Mouse (Mus musculus) erythroblast, embryonic 14.5 days (primary cell): ENCODE measurements around the gene Adpgk. TPM values are rescaled to one million over a fixed set of nuclear protein-coding genes. Genes with fewer than 3 reads are reported as not detected.

Experiments used
- H3K27me3 ChIP-seq: 2 replicates; pipeline ENCODE4 v1.6.1; 2012; ENCODE audit warnings: inconsistent platforms; ENCODE audit not compliant: control insufficient read depth
- H3K36me3 ChIP-seq: 2 replicates; pipeline ENCODE4 v1.6.1; 2012; ENCODE audit warnings: mild to moderate bottlenecking, inconsistent platforms; ENCODE audit not compliant: control insufficient read depth
- H3K4me1 ChIP-seq: 2 replicates; pipeline ENCODE4 v1.6.1; 2012; ENCODE audit warnings: inconsistent platforms; ENCODE audit not compliant: control insufficient read depth
- H3K4me3 ChIP-seq: replicated peaks from 2 replicates; pipeline ENCODE3; 2012; ENCODE audit warnings: moderate library complexity, mild to moderate bottlenecking, inconsistent platforms
- H3K9me3 ChIP-seq: 2 replicates; pipeline ENCODE4 v1.6.1; 2012; ENCODE audit warnings: low read length, inconsistent platforms, mixed read lengths; ENCODE audit not compliant: control insufficient read depth
- GATA1 ChIP-seq: IDR thresholded peaks from 2 replicates; pipeline ENCODE4 v1.6.1; 2012; ENCODE audit warnings: low read length, inconsistent platforms, mixed read lengths
- TAL1 ChIP-seq: IDR thresholded peaks from 3 replicates; pipeline ENCODE4 v1.6.1; 2012; ENCODE audit warnings: low read length, inconsistent platforms, mixed read lengths
- polyA plus RNA-seq: library from polyadenylated mRNA; stranded (reverse); fragments of >175 nt; gene quantifications from 2 replicates; pipeline ENCODE4 v1.2.3, GENCODE M21; 2012

Adpgk gene
- polyA plus RNA-seq, 1 experiment: 0.26 TPM

DNA sequence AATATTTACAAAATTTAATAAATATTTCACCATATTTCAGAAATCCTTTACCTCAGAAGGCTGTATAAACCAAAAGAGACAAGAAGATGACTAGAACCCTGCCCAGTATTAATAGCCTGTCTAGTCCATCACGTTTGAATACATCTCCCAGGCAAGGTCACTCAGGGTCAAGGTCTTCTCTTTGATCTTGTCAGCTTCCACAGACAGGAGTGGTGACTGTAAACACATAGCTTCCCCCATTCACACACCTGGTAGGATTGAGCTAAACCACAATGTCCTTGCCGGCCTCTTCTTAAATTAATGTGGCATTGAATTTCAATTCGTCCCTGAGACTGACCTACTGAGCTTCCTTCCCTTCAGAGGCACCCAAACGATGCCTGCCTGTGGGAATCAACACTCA is 20.3 kb upstream of the Adpgk start:
- no peaks in the 10 kb centered on the region for H3K9me3 ChIP-seq
- no peak for TF ChIP-seq GATA1
- TF ChIP-seq TAL1: no peak
- H3K27me3 ChIP-seq: no peaks in the 10 kb centered on the region; the same call in 1 of the 2 replicates
- H3K36me3 ChIP-seq: no peaks in the 10 kb centered on the region
- H3K4me3 ChIP-seq: no peak overlapping the region
- peaks cover 29% of the 10 kb centered on the region for H3K4me1 ChIP-seq

DNA sequence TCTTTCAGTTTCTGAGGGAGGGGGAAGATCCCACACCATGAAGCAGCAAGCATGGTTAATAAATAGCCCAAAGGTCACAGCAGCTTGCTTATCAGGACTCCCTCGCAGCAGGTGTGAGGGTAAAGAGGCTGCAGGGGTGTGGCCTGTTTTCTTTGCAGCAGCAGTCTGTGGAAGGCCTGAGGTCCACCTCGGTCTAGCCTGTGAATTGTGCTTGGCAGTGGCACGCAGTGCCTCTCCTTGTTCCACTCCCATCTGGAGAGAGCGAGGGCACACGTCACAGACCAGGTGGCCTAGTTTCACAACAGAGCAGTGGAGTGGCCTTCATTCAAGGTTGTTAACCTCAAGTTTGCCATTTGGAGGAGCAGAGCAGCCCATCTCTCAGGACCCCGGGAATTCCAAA is 19.6 kb upstream of the Adpgk start:
- H3K9me3 ChIP-seq: no peaks in the 10 kb centered on the region
- no peaks in the 10 kb centered on the region for H3K36me3 ChIP-seq
- H3K4me3 ChIP-seq: no peak overlapping the region
- peaks cover 29% of the 10 kb centered on the region for H3K4me1 ChIP-seq
- H3K27me3 ChIP-seq: no peaks in the 10 kb centered on the region; the same call in 1 of the 2 replicates
- peak; percentile 73 for TF ChIP-seq TAL1
- TF ChIP-seq GATA1: peak; percentile 59

DNA sequence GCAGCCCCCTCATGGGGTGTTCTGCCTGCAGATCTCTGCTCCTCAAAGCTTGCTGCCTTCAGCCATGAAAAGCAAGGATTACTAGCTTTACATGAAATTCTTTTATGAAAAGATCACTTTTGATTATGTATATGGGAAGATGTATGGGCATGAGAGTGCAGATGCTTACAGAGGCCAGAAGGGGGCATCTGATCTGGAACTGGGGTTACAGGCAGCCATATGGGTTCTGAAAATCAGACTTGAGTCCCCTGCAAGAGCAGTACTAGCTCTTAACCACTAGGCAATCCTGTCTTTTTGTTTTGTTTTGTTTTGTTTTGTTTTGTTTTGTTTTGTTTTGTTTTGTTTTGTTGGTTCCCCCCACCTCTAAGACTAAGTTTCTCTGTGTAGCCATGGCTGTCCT is 18.2 kb upstream of the Adpgk start:
- TF ChIP-seq GATA1 (no peak), TAL1 (no peak)
- Histone ChIP-seq H3K36me3 (no peaks in the 10 kb centered on the region), H3K4me1 (peaks cover 29% of the 10 kb centered on the region), H3K27me3 (no peaks in the 10 kb centered on the region; the same call in 1 of the 2 replicates), H3K9me3 (no peaks in the 10 kb centered on the region), H3K4me3 (no peak overlapping the region)

DNA sequence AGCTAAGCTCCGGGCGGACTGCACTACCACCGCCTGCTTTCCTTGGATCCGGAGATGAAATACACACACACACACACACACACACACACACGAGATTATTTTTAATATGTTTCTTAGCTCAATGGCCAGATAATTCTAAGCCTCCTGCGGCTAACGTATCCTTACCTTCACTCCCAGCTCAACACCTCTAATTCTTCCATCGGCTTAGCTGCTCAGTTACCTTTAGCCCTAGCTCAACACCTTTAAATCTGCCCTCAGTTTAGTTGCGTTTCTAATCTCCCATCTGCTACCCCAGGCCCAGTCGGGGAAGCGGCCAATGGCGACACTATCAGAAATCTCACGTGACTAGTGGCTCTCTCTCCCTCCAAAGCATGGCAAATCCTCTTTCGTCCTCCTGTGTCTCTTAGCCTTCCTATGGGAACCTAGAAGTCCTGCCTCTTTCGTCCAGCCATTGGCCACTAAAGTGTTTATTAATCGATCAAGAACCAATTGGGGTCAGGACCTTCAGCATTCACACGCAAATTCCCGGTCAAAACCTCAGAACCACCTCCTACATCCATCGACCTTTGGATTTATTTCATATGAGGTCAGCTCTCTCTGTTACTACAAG is 16.4 kb upstream of the Adpgk start:
- Histone ChIP-seq H3K9me3 (no peaks in the 10 kb centered on the region), H3K36me3 (no peaks in the 10 kb centered on the region), H3K4me3 (no peak overlapping the region), H3K27me3 (no peaks in the 10 kb centered on the region), H3K4me1 (peaks cover 24% of the 10 kb centered on the region)
- TF ChIP-seq TAL1: no peak
- no peak for TF ChIP-seq GATA1

DNA sequence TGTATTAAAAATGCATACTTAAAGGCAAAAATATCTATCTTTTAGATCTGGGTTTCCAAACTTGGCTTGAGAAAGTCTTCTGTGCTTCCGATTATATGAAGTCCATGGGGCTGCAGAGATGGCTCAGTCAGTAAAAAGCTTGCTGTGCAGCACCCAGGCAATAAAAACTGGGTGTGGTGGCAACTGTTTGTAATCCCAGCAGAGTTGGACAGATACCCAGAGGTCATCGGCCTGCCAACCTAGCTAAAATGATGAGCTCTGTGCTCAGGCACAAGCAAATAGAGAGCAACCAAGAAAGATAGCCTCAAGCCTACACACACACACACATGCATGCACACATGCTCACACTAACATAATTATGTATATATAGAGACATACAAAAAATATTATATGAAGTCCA is 13.2 kb upstream of the Adpgk start:
- H3K9me3 ChIP-seq: no peaks in the 10 kb centered on the region
- H3K36me3 ChIP-seq: no peaks in the 10 kb centered on the region
- no peak overlapping the region for H3K4me3 ChIP-seq
- peaks cover 3% of the 10 kb centered on the region for H3K27me3 ChIP-seq
- no peak for TF ChIP-seq GATA1
- TF ChIP-seq TAL1: no peak
- peaks cover 4% of the 10 kb centered on the region; the same call in 1 of the 2 replicates for H3K4me1 ChIP-seq

DNA sequence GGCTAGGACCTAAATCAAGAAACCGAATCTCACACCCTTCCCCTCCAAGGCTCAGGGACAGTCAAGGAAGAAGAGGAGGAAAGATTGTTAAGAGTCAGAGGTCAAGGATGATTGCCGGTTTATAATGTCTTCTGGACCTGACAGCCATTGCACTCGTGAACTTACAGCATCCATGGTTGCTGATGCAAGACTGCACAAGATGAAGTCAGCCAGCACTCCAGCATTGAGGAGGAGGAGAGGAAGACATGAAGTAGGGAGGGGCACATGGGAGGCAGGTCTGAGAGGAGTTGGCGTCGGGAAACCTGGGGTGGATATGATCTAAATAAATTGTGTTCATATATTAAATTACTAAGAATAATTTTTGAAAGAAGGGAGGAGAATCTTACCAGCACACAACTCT is 12.7 kb upstream of the Adpgk start:
- Histone ChIP-seq H3K36me3 (no peaks in the 10 kb centered on the region), H3K27me3 (peaks cover 3% of the 10 kb centered on the region), H3K4me3 (no peak overlapping the region), H3K9me3 (no peaks in the 10 kb centered on the region), H3K4me1 (peaks cover 4% of the 10 kb centered on the region; the same call in 1 of the 2 replicates)
- TF ChIP-seq TAL1: no peak
- TF ChIP-seq GATA1: no peak

DNA sequence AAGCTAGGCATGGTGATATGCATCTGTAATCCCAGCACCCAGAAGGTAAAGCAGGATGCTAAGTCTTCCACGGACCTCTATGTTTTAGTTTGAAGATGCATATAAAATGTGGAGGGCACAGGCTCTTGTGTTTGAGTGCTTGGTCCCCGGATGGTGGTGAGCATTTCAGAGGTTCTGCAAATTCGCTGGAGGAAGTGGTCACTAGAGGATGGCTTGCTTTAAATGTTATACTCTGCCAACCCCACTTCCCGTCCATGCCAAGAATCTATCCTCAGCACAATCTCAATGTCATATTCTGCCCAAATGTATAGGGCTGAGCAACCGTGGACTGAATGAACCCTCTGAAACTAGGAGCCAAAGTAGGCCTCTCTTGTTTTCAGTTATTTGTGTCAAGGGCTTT is 10.5 kb upstream of the Adpgk start:
- peaks cover 3% of the 10 kb centered on the region for H3K27me3 ChIP-seq
- no peak overlapping the region for H3K4me3 ChIP-seq
- peaks cover 17% of the 10 kb centered on the region for H3K4me1 ChIP-seq
- H3K9me3 ChIP-seq: no peaks in the 10 kb centered on the region
- TF ChIP-seq GATA1: no peak
- no peak for TF ChIP-seq TAL1
- no peaks in the 10 kb centered on the region for H3K36me3 ChIP-seq

DNA sequence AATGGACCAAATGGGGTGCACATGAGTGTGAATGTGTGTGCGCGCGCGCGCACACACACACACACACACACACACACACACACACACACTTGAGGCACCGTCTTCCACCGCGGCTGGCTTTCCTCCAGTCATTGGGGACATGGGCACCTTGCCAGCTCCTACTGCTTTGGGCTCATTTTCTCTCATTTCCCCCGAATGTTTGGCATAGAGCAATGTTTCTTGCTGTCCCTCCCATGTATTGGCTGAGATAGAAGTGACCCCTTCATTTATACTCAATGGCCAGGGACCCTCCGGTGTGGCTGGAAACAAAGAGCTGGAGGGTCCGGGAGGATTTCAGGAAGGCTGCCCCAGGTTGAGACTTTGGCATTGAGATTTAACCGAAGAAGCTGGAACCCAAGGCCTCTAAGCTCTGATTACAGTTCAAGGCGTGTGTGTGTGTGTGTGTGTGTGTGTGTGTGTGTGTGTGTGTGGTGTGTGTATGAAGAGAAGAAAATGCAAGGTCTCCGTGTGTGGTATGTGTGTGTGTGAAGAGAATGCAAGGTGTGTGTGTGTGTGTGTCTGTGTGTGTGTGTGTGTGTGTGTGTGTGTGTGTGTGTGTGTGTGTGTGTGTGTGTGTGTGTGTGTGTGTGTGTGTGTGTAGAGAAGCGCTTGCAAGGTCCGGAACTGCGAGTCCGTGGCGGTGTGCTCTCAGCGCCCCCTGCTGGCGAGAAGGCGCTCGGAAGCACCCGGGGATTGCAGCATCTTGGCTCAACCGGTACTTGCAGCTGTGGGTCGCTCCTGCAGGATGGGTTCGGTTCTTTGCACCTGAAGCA is 9.3 kb upstream of the Adpgk start:
- Histone ChIP-seq H3K4me3 (no peak overlapping the region), H3K36me3 (no peaks in the 10 kb centered on the region), H3K9me3 (no peaks in the 10 kb centered on the region), H3K4me1 (peaks cover 27% of the 10 kb centered on the region), H3K27me3 (peaks cover 3% of the 10 kb centered on the region)
- TF ChIP-seq GATA1: no peak
- TF ChIP-seq TAL1: no peak

DNA sequence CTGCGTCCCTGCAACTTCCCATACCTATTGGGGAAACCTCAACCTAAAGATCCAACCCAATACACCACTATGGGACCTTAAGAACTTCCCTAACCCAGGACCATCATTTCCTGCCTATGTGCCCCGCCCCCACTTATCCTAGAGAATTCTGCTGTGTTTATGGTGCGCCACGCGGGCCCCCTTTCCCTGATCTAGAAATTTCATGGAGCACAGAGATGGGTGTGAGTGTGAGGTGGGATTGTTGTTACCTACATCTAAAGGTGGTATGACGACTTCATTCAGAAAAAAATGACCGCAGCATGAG is 8.7 kb upstream of the Adpgk start:
- Histone ChIP-seq H3K4me3 (no peak overlapping the region), H3K9me3 (no peaks in the 10 kb centered on the region), H3K36me3 (no peaks in the 10 kb centered on the region), H3K4me1 (peaks cover 31% of the 10 kb centered on the region), H3K27me3 (peaks cover 3% of the 10 kb centered on the region)
- TF ChIP-seq GATA1: no peak
- TF ChIP-seq TAL1: no peak

DNA sequence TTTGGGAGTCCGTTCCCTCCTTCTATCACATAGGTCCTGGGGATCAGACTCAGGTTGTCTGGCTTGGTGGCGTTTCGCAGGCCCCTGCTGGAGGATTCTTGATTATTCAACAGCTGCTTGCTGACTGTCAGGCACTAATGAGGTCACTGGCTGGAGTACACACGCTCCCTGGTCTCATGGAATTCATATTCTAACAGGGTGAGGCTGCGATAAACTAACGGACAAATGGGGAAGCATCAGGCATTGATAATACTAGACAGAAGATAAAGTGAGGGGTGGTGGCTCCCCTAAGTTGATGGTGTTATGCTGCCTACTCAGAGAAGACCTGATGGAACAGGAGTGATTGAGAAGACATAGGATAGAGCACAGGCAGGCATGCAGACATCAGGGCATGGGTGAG is 5.7 kb upstream of the Adpgk start:
- Histone ChIP-seq H3K27me3 (no peaks in the 10 kb centered on the region; the same call in 1 of the 2 replicates), H3K4me3 (no peak overlapping the region), H3K4me1 (peaks cover 59% of the 10 kb centered on the region), H3K9me3 (no peaks in the 10 kb centered on the region), H3K36me3 (no peaks in the 10 kb centered on the region)
- no peak for TF ChIP-seq TAL1
- TF ChIP-seq GATA1: no peak
